Mouse (Mus musculus) adrenal gland (tissue): ENCODE measurements around the gene Mia3.
"Not testable (repeated sequence)": the region's sequence is repeated elsewhere in the genome, so short reads cannot be mapped to it uniquely, and the experiment has no call there.

Experiments used
- intact Hi-C: fragments of 180-260 bp; cut with DNase I; formaldehyde crosslinking; loops from one replicate; pipeline ENCODE4 v1.15.1; 2025

Mia3 gene

GRCm38 (mm10) chr1:183345817-183346195 is 23.5 kb downstream of the Mia3 start:
- intact Hi-C loops, result no loop called here

GRCm38 (mm10) chr1:183344886-183345816 is 24.2 kb downstream of the Mia3 start:
- intact Hi-C loops, result no loop called here

- intact Hi-C loops, result not testable (repeated sequence)
These were observed 26.5 kb downstream of the Mia3 start for GRCm38 (mm10) chr1:183342902-183343301.

GRCm38 (mm10) chr1:183327171-183327570 is 42.2 kb downstream of the Mia3 start:
- intact Hi-C loops, result no loop called here

GRCm38 (mm10) chr1:183324433-183324832 is 44.9 kb downstream of the Mia3 start:
- intact Hi-C loops, result no loop called here

- intact Hi-C loops, result no loop called here
These were observed 45.4 kb downstream of the Mia3 start for GRCm38 (mm10) chr1:183323923-183324322.

GRCm38 (mm10) chr1:183322496-183322895 is 46.9 kb downstream of the Mia3 start:
- intact Hi-C loops, result not testable (repeated sequence)

- intact Hi-C loops, result no loop called here
These were observed 48.6 kb downstream of the Mia3 start for GRCm38 (mm10) chr1:183320708-183321107.

GRCm38 (mm10) chr1:183315783-183316182 is 53.6 kb downstream of the Mia3 start:
- intact Hi-C loops, result no loop called here

GRCm38 (mm10) chr1:183312076-183312475 is 57.3 kb downstream of the Mia3 start:
- intact Hi-C loops, result no loop called here

- intact Hi-C loops, result not testable (repeated sequence)
These were observed 59.8 kb downstream of the Mia3 start for GRCm38 (mm10) chr1:183309601-183310000.

GRCm38 (mm10) chr1:183308476-183308875 is 60.9 kb downstream of the Mia3 start:
- intact Hi-C loops, result no loop called here

GRCm38 (mm10) chr1:183307555-183307954 is 61.8 kb downstream of the Mia3 start:
- intact Hi-C loops, result no loop called here

- intact Hi-C loops, result no loop called here
These were observed 70.2 kb downstream of the Mia3 start for GRCm38 (mm10) chr1:183299161-183299560.

- intact Hi-C loops, result no loop called here
These were observed 71.4 kb downstream of the Mia3 start for GRCm38 (mm10) chr1:183297886-183298489.

- intact Hi-C loops, result no loop called here
These were observed 71.9 kb downstream of the Mia3 start for GRCm38 (mm10) chr1:183297473-183297885.

GRCm38 (mm10) chr1:183296877-183297383 is 72.4 kb downstream of the Mia3 start, which contains the start of gene Brox:
Gene Brox (minus strand): TSS chr1:183297269.
- intact Hi-C loops, result no loop called here

- intact Hi-C loops, result no loop called here
These were observed 72.9 kb downstream of the Mia3 start, which contains the start of gene Aida for GRCm38 (mm10) chr1:183296465-183296864. Gene Aida (plus strand): TSS chr1:183296590.

GRCm38 (mm10) chr1:183289576-183289975 is 79.8 kb downstream of the Mia3 start:
- intact Hi-C loops, result no loop called here

- intact Hi-C loops, result no loop called here
These were observed 81.0 kb downstream of the Mia3 start for GRCm38 (mm10) chr1:183288351-183288750.
